Mouse (Mus musculus) C2C12 (cell line): ENCODE results near the gene Cacna1c. TPM values are rescaled to one million over a fixed set of nuclear protein-coding genes. Genes with fewer than 3 reads are reported as not detected.

ENCODE experiments used
- H3K27me3 ChIP-seq: one replicate; pipeline ENCODE4 v1.6.1; 2011; ENCODE audit not compliant: control insufficient read depth, insufficient read depth, insufficient read length
- H3K36me3 ChIP-seq: one replicate; pipeline ENCODE4 v1.6.1; 2011; ENCODE audit not compliant: control insufficient read depth, insufficient read depth
- H3K4me3 ChIP-seq: one replicate; pipeline ENCODE4 v1.5.1; 2011; ENCODE audit warnings: mild to moderate bottlenecking, control low read depth; ENCODE audit not compliant: poor library complexity, insufficient read depth, severe bottlenecking
- H3K79me2 ChIP-seq: one replicate; pipeline ENCODE4 v1.6.1; 2011; ENCODE audit not compliant: control insufficient read depth, insufficient read depth
- H3K79me3 ChIP-seq: one replicate; pipeline ENCODE4 v1.6.1; 2011; ENCODE audit warnings: low read depth, control low read depth
- H3ac ChIP-seq: one replicate; pipeline ENCODE3; 2011; ENCODE audit warnings: low read depth; ENCODE audit not compliant: control insufficient read depth, insufficient read length
- CEBPB ChIP-seq: IDR thresholded peaks from one replicate; pipeline ENCODE4 v1.6.1; 2011; ENCODE audit warnings: low read depth, mild to moderate bottlenecking, control low read depth, moderate library complexity
- CTCF ChIP-seq: IDR thresholded peaks from one replicate; pipeline ENCODE4 v1.5.1; 2011; ENCODE audit not compliant: control insufficient read depth, insufficient read depth, insufficient read length
- FOSL1 ChIP-seq: IDR thresholded peaks from one replicate; pipeline ENCODE4 v1.8.0; 2011; ENCODE audit warnings: mild to moderate bottlenecking, low read length; ENCODE audit not compliant: poor library complexity, insufficient read depth, severe bottlenecking
- MAX ChIP-seq: IDR thresholded peaks from one replicate; pipeline ENCODE4 v1.6.1; 2011; ENCODE audit warnings: mild to moderate bottlenecking, control low read depth
- MYOD1 ChIP-seq: IDR thresholded peaks from one replicate; pipeline ENCODE4 v1.6.1; 2011; ENCODE audit warnings: low read depth; ENCODE audit not compliant: control insufficient read depth, insufficient read length
- MYOG ChIP-seq: IDR thresholded peaks from one replicate; pipeline ENCODE4 v1.6.1; 2011; ENCODE audit not compliant: control insufficient read depth, insufficient read length; ENCODE audit errors: extremely low read depth
- USF1 ChIP-seq: IDR thresholded peaks from one replicate; pipeline ENCODE4 v1.6.1; 2011; ENCODE audit warnings: low read depth, mild to moderate bottlenecking, control low read depth, moderate library complexity
- polyA plus RNA-seq: library from polyadenylated mRNA; unstranded; fragments of >200 nt; fragmentation: generic; extraction: Trizol; gene quantifications from one replicate; pipeline ENCODE4 v1.2.1, GENCODE M21; 2012; ENCODE audit warnings: missing spikeins

Gene Cacna1c
- polyA plus RNA-seq, 1 experiment = not detected

- Histone ChIP-seq H3K79me2 (no peaks in the 10 kb centered on the region), H3K79me3 (no peaks in the 10 kb centered on the region), H3K36me3 (no peaks in the 10 kb centered on the region), H3ac (no peak overlapping the region), H3K27me3 (peaks cover 26% of the 10 kb centered on the region), H3K4me3 (no peak overlapping the region)
- TF ChIP-seq USF1 (no peak), MYOD1 (no peak), CEBPB (no peak), MAX (no peak), CTCF (no peak), MYOG (no peak), FOSL1 (no peak)
Observed at GRCm38 (mm10) chr6:119113362-119113761, 82.9 kb downstream of the Cacna1c start.

- Histone ChIP-seq H3K79me2 (no peaks in the 10 kb centered on the region), H3ac (no peak overlapping the region), H3K4me3 (no peak overlapping the region), H3K36me3 (no peaks in the 10 kb centered on the region), H3K27me3 (peaks cover 53% of the 10 kb centered on the region), H3K79me3 (no peaks in the 10 kb centered on the region)
- TF ChIP-seq CTCF = no peak
- TF ChIP-seq FOSL1 = no peak
- no peak for TF ChIP-seq MAX
- TF ChIP-seq MYOD1 = no peak
- no peak for TF ChIP-seq USF1
- TF ChIP-seq CEBPB = no peak
- TF ChIP-seq MYOG = no peak
Observed at GRCm38 (mm10) chr6:119110369-119110768, 85.8 kb downstream of the Cacna1c start.

- Histone ChIP-seq H3K79me2 (no peaks in the 10 kb centered on the region), H3K27me3 (peaks cover 58% of the 10 kb centered on the region)
Observed at GRCm38 (mm10) chr6:119108466-119109394, 87.5 kb downstream of the Cacna1c start.

GRCm38 (mm10) chr6:119107856-119108465, 88.3 kb downstream of the Cacna1c start:
- Histone ChIP-seq H3K4me3 (no peak overlapping the region), H3K36me3 (no peaks in the 10 kb centered on the region), H3K79me2 (no peaks in the 10 kb centered on the region), H3K79me3 (no peaks in the 10 kb centered on the region), H3K27me3 (peaks cover 60% of the 10 kb centered on the region), H3ac (no peak overlapping the region)
- no peak for TF ChIP-seq CTCF
- TF ChIP-seq FOSL1 = no peak
- no peak for TF ChIP-seq MYOD1

More at GRCm38 (mm10) chr6:119108466-119109394, 87.5 kb downstream of the Cacna1c start:
- no peak overlapping the region for H3ac ChIP-seq
- no peaks in the 10 kb centered on the region for H3K79me3 ChIP-seq
- no peaks in the 10 kb centered on the region for H3K36me3 ChIP-seq
- no peak for TF ChIP-seq CTCF
- no peak for TF ChIP-seq MAX
- no peak for TF ChIP-seq MYOD1
- TF ChIP-seq MYOG = no peak
- TF ChIP-seq FOSL1 = no peak
- TF ChIP-seq USF1 = no peak
- no peak for TF ChIP-seq CEBPB
- no peak overlapping the region for H3K4me3 ChIP-seq

- peaks cover 58% of the 10 kb centered on the region for H3K27me3 ChIP-seq
- TF ChIP-seq MAX (no peak), MYOG (no peak), CEBPB (no peak), CTCF (no peak)
Observed at GRCm38 (mm10) chr6:119107140-119107855, 88.9 kb downstream of the Cacna1c start.

More at GRCm38 (mm10) chr6:119107140-119107855, 88.9 kb downstream of the Cacna1c start:
- no peak overlapping the region for H3K4me3 ChIP-seq
- H3K79me2 ChIP-seq = no peaks in the 10 kb centered on the region
- H3K79me3 ChIP-seq = no peaks in the 10 kb centered on the region
- H3ac ChIP-seq = no peak overlapping the region
- no peaks in the 10 kb centered on the region for H3K36me3 ChIP-seq
